Mouse (Mus musculus): Measurements from ENCODE around the gene Grik2.
"Not testable (repeated sequence)": the region's sequence is repeated elsewhere in the genome, so short reads cannot be mapped to it uniquely, and the experiment has no call there.

Grik2 gene

GRCm38 (mm10) chr10:49639901-49640300 lies 148.7 kb downstream of the Grik2 start:
- DNase-seq = no peak

GRCm38 (mm10) chr10:49623951-49624350 lies 164.6 kb downstream of the Grik2 start:
- no peak for DNase-seq

- DNase-seq = no peak
Observed at GRCm38 (mm10) chr10:49597652-49598051, 190.9 kb downstream of the Grik2 start.

- no peak for DNase-seq
Observed at GRCm38 (mm10) chr10:49573514-49573913, 215.1 kb downstream of the Grik2 start.

- DNase-seq = no peak
Observed at GRCm38 (mm10) chr10:49559872-49560407, 228.6 kb downstream of the Grik2 start.

- no peak for DNase-seq
Observed at GRCm38 (mm10) chr10:49542249-49542648, 246.3 kb downstream of the Grik2 start.

GRCm38 (mm10) chr10:49519752-49520151 lies 268.8 kb downstream of the Grik2 start:
- no peak for DNase-seq

GRCm38 (mm10) chr10:49500628-49501027 lies 287.9 kb downstream of the Grik2 start:
- DNase-seq = no peak

- no peak for DNase-seq
Observed at GRCm38 (mm10) chr10:49497302-49497701, 291.3 kb downstream of the Grik2 start.

- DNase-seq = no peak
Observed at GRCm38 (mm10) chr10:49481439-49481838, 307.1 kb downstream of the Grik2 start.

GRCm38 (mm10) chr10:49480085-49480749 lies 308.3 kb downstream of the Grik2 start:
- DNase-seq = no peak

- peak; percentile 33 for DNase-seq
Observed at GRCm38 (mm10) chr10:49473613-49474012, 315.0 kb downstream of the Grik2 start.

- peak; percentile 21 for DNase-seq
Observed at GRCm38 (mm10) chr10:49456791-49457190, 331.8 kb downstream of the Grik2 start.

GRCm38 (mm10) chr10:49453535-49453934 lies 335.0 kb downstream of the Grik2 start:
- DNase-seq = no peak

GRCm38 (mm10) chr10:49441369-49441768 lies 347.2 kb downstream of the Grik2 start:
- no peak for DNase-seq

- peak; percentile 28 for DNase-seq
Observed at GRCm38 (mm10) chr10:49437057-49437456, 351.5 kb downstream of the Grik2 start.

GRCm38 (mm10) chr10:49436301-49436700 lies 352.3 kb downstream of the Grik2 start:
- peak; percentile 70 for DNase-seq

GRCm38 (mm10) chr10:49432825-49433224 lies 355.7 kb downstream of the Grik2 start:
- no peak for DNase-seq

GRCm38 (mm10) chr10:49417206-49417605 lies 371.4 kb downstream of the Grik2 start:
- DNase-seq = not testable (repeated sequence)

- DNase-seq = no peak
Observed at GRCm38 (mm10) chr10:49382996-49383395, 405.6 kb downstream of the Grik2 start.

GRCm38 (mm10) chr10:49381852-49382251 lies 406.7 kb downstream of the Grik2 start:
- no peak for DNase-seq

- no peak for DNase-seq
Observed at GRCm38 (mm10) chr10:49368601-49369000, 420.0 kb downstream of the Grik2 start.

- no peak for DNase-seq
Observed at GRCm38 (mm10) chr10:49365262-49365661, 423.3 kb downstream of the Grik2 start.

GRCm38 (mm10) chr10:49322413-49322812 lies 466.2 kb downstream of the Grik2 start:
- no peak for DNase-seq

GRCm38 (mm10) chr10:49319880-49320279 lies 468.7 kb downstream of the Grik2 start:
- no peak for DNase-seq
